Mouse (Mus musculus): ENCODE measurements around the gene Wfdc10.

Gene Wfdc10

DNA sequence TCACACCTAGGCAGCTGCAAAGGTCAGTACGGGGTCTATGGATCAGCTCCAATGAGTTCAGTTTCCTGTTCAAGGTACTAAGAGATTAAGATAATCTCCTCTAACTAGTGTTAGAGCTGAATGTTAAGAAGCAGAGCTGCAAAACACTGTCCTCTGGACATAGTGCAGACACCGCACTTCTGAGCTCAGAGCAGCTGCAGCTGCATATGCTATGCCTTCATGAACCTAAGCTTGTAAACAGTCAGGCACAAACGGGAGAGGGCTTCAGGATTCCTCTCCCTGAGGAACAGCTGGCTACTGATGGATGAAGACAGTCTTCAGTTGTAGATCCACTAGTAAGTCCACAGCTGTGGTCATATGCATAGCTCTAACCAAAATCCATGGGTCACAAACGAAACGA, 45.1 kb downstream of the Wfdc10 start:
- in situ Hi-C loops (cut with MboI, MseI), result no loop called here

DNA sequence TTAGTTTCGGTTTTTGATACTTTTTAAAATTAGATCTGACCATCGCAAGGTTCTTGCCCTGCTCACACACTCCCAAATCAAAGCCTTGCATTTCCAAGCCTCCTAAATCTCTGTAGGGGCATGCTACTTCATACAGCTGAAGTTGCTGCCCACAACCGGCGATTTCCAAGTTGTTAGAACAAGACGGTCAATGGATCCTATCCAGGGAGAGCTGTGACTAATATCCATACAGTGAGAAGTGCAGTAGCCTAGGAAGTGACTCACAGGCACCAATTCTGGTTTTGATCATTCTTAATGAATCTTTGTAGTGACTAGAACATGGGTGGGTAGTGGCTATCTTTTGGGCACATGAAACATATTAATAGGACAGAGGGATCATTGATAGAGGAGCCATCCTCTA, 45.9 kb downstream of the Wfdc10 start:
- in situ Hi-C loops (cut with MboI, MseI), result no loop called here

- in situ Hi-C loops (cut with MboI, MseI), result no loop called here
Observed at GRCm38 (mm10) chr2:164704235-164704634, 48.4 kb downstream of the Wfdc10 start.

GRCm38 (mm10) chr2:164705328-164705727, 49.5 kb downstream of the Wfdc10 start:
- in situ Hi-C loops (cut with MboI, MseI), result no loop called here

DNA sequence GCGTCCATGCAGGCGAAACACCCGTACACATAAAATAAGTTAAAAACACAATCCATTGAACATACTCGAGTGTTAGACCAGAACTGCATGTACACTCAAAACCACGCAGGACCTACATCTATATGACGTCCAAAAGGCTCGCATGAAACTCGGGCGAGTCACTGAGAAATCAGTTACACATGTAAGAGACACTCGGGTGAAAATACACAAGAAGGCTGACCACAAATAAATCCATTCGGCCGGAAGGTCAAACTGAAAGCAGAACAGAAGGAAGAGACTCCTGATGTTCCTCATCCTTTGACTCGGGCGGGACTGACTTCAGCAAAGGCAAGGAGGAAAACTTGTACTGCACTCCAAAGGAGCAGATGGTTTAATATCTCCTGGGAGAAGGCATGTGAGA, 50.1 kb downstream of the Wfdc10 start:
- in situ Hi-C loops (cut with MboI, MseI), result no loop called here

Measured in regulatory T cell (primary cell).